Mouse (Mus musculus) cortical plate, adult 2 months (tissue): Measurements from ENCODE around the gene Taf8. TPM values are rescaled to one million over a fixed set of nuclear protein-coding genes. Genes with fewer than 3 reads are reported as not detected.
"Not testable (repeated sequence)": the region's sequence is repeated elsewhere in the genome, so short reads cannot be mapped to it uniquely, and the experiment has no call there.

Experiments
- H3K27ac ChIP-seq: fragments of 200-500 bp; 2 replicates; pipeline ENCODE4 v1.5.1; 2012; ENCODE audit warnings: low read length, control low read depth, inconsistent platforms; ENCODE audit not compliant: insufficient read depth
- H3K4me1 ChIP-seq: fragments of 200-500 bp; 2 replicates; pipeline ENCODE4 v1.6.1; 2011; ENCODE audit warnings: low read length; ENCODE audit not compliant: control insufficient read depth, insufficient read depth
- H3K4me3 ChIP-seq: fragments of 200-500 bp; 2 replicates; pipeline ENCODE4 v1.5.1; 2011; ENCODE audit warnings: mild to moderate bottlenecking, low read length, control low read depth; ENCODE audit not compliant: insufficient read depth
- CTCF ChIP-seq: fragments of 200-500 bp; IDR thresholded peaks from 2 replicates; pipeline ENCODE4 v1.5.1; 2011; ENCODE audit warnings: mild to moderate bottlenecking, control low read depth, low read length; ENCODE audit not compliant: insufficient read depth; ENCODE audit errors: extremely low read depth
- POLR2A ChIP-seq: fragments of 200-500 bp; IDR thresholded peaks from 2 replicates; pipeline ENCODE4 v1.6.1; 2011; ENCODE audit warnings: mild to moderate bottlenecking, low read length, control low read depth; ENCODE audit not compliant: insufficient read depth; ENCODE audit errors: extremely low read depth
- polyA plus RNA-seq: library from polyadenylated mRNA; depleted of rRNA; stranded (reverse); fragments of >200 nt; gene quantifications from 2 replicates; pipeline ENCODE4 v1.2.3, GENCODE M21; 2012

Gene Taf8
- polyA plus RNA-seq, 1 experiment = 25.9 TPM

DNA sequence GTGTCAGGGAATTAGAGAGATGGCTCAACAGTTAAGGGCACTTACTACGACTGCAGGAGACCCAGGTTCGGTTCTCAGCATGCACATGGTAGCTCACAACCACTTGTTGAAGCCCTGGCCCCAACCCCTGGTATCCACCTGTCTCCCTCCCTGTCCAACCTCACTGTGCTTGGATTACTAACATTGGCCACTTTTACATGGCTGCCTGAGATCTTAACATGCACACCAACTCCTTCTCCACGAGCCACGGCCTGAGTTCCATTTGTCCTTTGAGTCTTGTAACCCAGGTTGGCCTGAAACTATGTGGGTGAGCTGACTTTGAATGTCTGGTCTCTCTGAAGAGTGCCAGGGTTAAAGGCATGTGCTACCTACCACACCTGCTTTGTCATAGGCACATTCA is 4.6 kb upstream of the Taf8 start:
- no peak overlapping the region for H3K4me3 ChIP-seq
- no peak overlapping the region for H3K27ac ChIP-seq
- H3K4me1 ChIP-seq = no peaks in the 10 kb centered on the region; the same call in none of the 2 replicates
- TF ChIP-seq CTCF (no peak), POLR2A (no peak)

DNA sequence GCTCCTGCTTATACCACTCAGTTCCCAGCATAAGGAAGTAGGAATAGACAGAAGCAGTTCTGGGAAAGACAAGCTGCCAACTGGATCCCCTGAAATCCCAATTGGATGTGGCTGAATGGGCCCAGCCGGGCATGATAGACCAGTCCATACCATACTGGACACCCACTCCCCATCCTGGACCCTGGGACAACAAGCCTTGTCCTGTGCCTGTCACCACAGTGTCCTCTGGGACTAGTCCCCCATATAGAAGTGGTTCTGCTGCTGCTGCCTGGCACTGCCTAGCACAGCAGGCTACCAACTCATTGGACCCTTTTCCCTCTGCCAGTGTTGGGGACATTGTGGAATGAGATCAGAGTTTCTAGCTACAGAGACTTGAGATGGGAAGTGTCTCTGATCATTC is 4.0 kb upstream of the Taf8 start:
- Histone ChIP-seq H3K4me3 (peak overlapping the region; percentile 29; the same call in 1 of the 2 replicates), H3K4me1 (no peaks in the 10 kb centered on the region; the same call in none of the 2 replicates), H3K27ac (0 out of 2 replicates have a peak overlapping the region, but pooled peaks have one; percentile 24)
- no peak for TF ChIP-seq CTCF
- TF ChIP-seq POLR2A = no peak

DNA sequence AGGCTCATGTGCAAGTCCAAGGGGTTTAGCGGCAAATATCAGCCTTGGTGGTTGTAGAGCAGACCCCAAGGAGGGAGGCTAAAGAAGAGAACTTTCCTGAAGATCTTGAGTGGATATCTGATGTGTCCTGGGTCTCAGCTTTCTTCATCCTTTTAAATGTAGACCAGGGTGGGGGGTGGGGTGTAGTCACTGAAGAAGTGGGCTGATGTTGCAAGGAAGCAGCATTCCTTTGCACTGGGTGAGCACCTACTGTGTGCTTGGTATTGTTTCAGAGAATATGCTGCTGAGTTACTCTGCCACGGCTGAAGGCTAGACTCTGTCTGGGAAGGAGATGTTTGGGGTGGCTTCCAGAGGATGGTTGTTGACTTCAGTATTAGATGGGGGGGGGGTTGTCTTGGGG is 3.5 kb upstream of the Taf8 start:
- peak overlapping the region; percentile 29 for H3K4me3 ChIP-seq
- TF ChIP-seq POLR2A (no peak), CTCF (no peak)
- 0 out of 2 replicates have a peak overlapping the region, but pooled peaks have one; percentile 24 for H3K27ac ChIP-seq
- H3K4me1 ChIP-seq = no peaks in the 10 kb centered on the region; the same call in none of the 2 replicates

DNA sequence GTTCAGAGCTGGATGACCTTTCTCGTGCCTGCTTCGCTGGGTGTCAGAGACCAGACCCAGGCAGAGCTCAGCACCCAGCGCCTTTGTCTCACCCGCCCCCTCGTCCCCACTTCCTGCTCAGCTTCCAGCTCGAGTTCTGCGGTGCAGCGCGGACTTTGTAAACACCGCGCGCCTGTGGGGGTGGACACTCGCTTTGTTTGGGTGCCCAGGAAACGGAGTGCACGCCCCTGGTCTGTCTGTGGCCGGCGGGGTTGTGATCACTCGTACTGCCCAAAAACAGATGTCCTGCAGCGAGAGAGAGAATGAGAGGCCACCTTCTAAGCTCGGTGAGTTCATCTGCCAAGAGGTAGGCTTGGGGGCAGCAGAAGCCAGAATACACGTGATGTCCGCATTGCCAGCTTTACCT is 2.9 kb upstream of the Taf8 start, which contains the start of gene Ccnd3:
Gene Ccnd3 (plus strand): TSS at position 111 of the 406 bp plus-strand sequence.
- Histone ChIP-seq H3K4me1 (no peaks in the 10 kb centered on the region; the same call in none of the 2 replicates), H3K4me3 (peak within 1 kb of the TSS; percentile 29), H3K27ac (peak within 1 kb of the TSS; percentile 42; the same call in 1 of the 2 replicates)
- TF ChIP-seq CTCF (no peak), POLR2A (0 out of 2 replicates have a peak, but pooled peaks have one; percentile 16)

DNA sequence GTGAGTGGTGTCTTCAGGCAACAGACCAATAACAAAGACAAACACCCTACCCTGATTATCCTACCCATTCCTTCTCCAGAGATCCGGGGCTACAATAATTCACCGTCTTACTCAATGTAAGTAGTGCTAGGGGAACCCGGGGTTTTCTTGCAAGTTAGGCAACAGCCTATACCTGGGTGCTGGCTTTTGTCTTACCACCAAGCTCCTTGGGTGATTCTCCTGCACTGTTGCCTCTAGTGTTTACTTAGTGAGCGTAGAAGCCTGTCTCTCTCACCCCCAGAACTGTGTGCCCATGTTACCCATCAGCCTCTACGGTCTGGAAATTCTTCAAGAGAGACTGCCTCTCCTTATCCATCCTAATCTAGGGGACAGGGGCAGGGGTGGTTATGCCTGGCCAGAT is 2.1 kb upstream of the Taf8 start:
- H3K4me3 ChIP-seq = peak overlapping the region; percentile 29; the same call in 1 of the 2 replicates
- TF ChIP-seq POLR2A (no peak), CTCF (no peak)

DNA sequence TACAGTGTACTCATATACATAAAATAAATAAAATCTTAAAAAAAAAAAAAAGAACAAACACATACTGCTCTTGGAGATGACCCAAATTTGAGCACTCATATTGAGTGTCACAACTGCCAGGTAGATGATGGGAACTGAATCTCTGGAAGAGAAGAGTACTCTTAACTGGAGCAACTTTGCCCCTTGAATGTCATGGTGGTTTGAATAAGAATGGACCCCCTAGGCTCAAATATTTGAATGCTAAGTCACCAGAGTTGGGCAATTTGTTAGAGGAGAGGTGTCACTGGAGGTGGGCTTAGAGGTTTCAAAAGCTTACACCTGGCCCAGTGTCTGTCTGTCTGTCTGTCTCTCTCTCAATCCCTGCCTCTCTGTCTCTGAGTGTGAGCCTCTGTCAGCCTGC is 1.6 kb upstream of the Taf8 start:
- Histone ChIP-seq H3K4me1 (no peaks in the 10 kb centered on the region; the same call in none of the 2 replicates), H3K27ac (no peak overlapping the region), H3K4me3 (no peak overlapping the region)
- TF ChIP-seq CTCF (no peak), POLR2A (no peak)

More for the DNA sequence above, 2.1 kb upstream of the Taf8 start:
- H3K4me1 ChIP-seq = no peaks in the 10 kb centered on the region; the same call in none of the 2 replicates
- 0 out of 2 replicates have a peak overlapping the region, but pooled peaks have one; percentile 42 for H3K27ac ChIP-seq

DNA sequence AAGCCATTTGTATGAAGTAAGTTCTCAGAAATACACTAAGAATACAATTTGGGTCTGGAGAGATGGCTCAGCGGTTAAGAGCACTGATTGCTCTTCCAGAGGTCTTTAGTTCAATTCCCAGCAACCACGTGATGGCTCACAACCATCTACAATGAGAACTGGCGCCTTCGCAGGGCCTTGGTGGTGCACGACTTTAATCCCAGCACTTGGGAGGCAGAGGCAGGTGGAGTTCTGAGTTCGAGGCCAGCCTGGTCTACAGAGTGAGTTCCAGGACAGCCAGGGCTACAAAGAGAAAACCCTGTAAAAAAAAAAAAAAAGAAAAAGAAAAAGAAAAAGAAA is 584 bp upstream of the Taf8 start:
- not testable (repeated sequence) for H3K4me1 ChIP-seq, H3K27ac ChIP-seq, H3K4me3 ChIP-seq

DNA sequence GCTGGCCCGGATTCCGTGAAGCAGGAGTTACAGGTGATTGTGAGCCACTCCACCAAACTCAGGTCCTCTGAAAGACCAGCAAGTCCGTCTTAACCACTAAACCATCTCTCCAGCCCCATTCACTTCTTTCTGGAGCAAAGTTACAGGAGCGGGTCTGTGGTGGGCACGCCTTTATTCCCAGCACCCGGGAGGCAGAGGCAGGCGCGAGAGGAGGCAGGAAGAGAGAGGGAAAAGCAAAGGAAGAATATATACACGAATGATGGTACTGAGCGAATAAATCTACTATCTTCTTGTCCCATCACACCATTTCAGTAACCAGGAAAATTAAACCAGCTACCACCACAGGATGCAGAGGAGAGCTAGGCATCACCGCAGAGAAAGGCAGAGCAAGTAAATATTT is 561 bp downstream of the Taf8 start:
- H3K27ac ChIP-seq = no peak overlapping the region
- no peak for TF ChIP-seq POLR2A
- no peak for TF ChIP-seq CTCF
- H3K4me1 ChIP-seq = no peaks in the 10 kb centered on the region; the same call in 1 of the 2 replicates
- H3K4me3 ChIP-seq = peak overlapping the region; percentile 56

DNA sequence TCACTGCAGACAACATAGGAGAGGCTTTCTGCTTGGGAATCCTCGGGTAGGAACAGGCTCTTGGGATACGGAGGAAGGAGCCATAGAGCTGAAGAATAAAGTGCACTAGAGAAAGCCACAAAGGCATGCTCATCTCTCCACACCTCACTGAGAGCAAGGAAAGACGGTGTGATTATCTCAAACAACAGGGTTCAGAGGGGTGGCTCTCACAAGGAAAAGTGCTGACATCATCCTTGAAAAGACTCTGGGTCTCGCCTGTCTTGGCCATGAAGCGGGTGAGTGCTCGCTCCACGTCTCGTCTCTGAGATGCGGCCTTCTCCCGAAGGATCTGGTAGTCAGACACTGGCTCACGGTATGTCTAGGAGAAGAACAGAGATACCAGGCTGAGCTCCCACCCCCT is 8.0 kb downstream of the Taf8 start:
- no peak overlapping the region for H3K27ac ChIP-seq
- H3K4me3 ChIP-seq = no peak overlapping the region
- H3K4me1 ChIP-seq = no peaks in the 10 kb centered on the region
- TF ChIP-seq CTCF (no peak), POLR2A (no peak)

DNA sequence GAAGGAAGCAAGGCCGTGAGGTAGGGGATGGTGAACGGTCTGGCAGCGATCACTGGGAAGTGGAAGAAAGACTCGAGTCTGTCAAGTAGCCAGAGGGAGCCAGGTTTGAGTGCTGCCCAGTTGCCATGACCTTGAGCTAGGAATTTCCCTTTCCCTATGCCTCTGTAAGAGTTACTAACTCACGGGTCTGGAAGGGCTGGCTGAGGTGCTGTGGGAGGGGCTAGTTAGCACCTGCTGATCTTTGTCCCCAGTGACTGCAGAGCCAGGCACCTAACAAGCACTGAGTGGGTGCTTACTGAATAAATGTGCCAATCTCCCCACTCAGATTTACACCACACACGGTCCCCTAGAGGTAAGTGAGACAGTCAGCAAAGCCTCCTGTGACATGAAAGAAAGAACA is 8.4 kb downstream of the Taf8 start:
- Histone ChIP-seq H3K4me1 (no peaks in the 10 kb centered on the region), H3K27ac (no peak overlapping the region), H3K4me3 (no peak overlapping the region)
- TF ChIP-seq CTCF = no peak
- no peak for TF ChIP-seq POLR2A

DNA sequence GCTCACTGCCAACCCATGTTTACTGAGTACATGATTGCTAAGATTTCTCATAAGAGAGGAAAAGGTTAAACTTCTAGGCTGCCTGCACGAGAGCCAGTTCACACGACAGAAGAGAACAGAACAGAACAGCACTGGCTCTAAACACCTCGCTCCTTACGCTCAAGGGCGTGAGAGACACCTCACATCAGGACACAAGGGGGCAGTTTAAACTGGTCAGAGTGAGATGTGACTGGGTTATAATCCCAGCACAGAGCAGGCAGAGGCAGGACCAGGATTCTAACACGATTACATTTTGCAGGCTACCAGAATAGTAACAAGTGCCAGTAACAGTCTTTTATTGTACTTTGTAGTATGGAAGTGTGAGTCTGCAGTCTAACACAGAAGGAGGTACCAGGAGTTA is 9.4 kb downstream of the Taf8 start:
- Histone ChIP-seq H3K4me3 (no peak overlapping the region), H3K27ac (no peak overlapping the region), H3K4me1 (no peaks in the 10 kb centered on the region)
- TF ChIP-seq CTCF (no peak), POLR2A (no peak)
